Mouse (Mus musculus): Measurements from ENCODE around the gene Smarca4. TPM values are rescaled to one million over a fixed set of nuclear protein-coding genes. Genes with fewer than 3 reads are reported as not detected.

Smarca4 gene
- total RNA-seq, 4 experiments from 2014 or later, result 96.5 to 108 (median 103) TPM

DNA sequence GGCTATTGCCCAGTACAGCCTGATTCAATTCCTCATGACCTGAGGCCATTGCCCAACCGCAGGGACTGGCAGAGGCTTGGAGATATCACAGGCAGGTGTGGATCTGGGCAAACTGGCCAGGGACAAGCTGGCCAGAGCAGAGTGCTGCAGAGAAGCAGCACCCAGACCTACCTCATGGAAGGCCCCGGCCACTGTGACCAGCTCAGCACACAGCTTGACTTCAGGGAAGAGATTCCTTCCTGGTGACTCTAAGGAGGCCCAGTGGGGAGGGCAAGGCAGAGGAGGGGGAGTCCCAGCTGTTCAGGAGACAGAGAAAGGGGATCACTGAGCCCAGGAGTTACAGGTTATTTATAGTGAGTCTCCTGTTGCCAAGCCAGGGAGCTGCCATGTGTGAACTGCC, 105.1 kb downstream of the Smarca4 start:
- DNase-seq (ENCODE audit: low spot score in 2 of 2), result no peak

DNA sequence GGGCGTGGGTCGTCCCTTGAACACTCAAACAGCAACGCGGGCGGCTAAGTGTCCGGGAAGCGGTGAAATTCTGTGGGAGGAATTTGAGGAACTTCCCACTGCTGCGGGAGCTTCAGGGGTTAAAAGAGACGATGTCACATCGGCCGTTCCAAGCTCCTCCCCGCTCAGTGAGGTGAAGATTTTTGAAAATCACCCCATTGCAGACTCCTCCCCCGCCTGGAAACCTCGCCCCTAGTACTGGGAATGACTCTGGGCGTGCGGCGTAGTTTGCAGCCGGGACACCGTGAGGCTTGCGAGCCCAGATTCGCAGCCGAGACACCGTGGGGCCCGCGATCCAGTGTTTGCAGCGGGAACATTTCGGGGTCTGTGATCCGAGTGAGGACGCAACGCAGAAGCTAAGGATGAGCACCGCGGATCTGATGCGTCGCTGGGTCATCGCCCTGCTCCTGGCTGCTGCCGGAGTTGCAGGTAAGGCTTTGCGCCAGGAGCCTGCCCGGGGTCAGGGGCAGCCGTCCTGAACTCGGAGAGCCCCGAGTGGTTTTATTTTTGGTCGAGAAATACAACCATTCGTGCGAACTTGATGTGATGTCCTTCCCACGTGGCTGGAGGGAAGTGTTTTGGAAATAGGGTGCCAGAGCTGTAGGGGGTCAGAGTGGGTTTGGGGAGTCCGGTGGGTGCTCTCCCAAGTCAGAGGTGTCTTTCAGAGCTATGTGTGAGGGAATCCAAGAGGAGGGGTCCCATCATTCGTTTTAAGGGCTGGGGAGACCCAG, 107.6 kb downstream of the Smarca4 start, which contains the start of gene Ldlr:
Ldlr (plus strand) TSS at position 107 of the 770 bp plus-strand sequence.
- peak; percentile 72 to 73 for DNase-seq (ENCODE audit: low spot score in 2 of 2)

DNA sequence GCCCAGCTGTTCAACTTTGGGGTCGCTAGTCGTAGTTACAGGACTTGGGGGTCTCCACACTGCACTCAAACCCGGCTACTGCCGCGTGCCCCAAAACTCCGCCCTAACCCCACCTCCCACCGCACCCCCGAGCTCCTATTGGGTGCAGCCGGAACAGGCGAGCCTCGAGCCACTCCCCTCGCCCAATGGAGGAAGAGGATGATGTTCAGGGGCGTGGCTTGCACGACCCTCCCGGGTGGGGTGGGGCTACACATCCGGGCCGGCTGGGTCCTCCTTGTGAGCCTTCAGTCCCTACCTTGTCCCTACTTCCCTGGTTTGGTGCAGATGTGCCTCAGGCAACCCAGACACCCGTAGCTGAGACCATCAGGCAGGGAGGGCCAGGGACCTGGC, 108.2 kb downstream of the Smarca4 start:
- peak; percentile 85 to 90 for DNase-seq (ENCODE audit: low spot score in 2 of 2)

DNA sequence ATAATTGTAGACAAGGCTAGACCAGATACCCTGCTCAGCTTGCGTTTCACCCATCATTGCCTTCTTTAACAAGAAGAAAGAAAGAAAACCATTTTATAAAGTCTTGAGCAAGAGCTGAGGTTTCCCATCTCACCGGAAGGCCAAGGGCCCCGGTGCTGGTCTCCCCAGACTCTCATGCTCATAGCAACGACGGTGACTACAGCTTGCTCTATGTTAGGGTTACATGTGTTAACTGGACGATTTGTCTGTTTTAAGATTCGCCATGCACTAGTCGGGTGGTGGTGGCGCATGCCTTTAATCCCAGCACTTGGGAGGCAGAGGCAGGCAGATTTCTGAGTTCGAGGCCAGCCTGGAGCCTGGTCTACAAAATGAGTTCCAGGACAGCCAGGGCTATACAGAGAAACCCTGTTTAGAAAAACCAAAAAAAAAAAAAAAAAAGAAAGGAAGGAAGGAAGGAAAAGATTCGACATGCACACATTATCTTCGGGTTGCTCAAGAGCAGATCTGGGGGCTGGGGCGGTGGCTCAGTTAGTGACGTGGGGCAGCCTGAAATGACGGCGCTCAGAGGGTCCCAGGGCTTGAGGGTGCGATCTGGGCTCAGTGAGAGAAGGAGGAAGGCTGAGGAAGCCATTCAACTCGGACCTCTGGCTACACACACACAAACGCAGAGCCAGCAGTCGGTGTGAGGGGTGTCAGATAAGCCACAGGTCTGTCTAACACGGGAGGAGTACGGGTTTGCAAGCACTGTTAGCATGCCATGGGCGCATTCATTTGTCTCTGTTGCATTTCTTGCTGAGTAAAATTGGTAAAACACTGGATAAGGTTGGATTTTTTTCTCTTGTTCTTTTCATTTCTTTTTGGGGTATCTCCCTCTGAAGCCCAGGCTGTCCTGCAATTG, 109.5 kb downstream of the Smarca4 start:
- no peak for DNase-seq (ENCODE audit: low spot score in 2 of 2)

DNA sequence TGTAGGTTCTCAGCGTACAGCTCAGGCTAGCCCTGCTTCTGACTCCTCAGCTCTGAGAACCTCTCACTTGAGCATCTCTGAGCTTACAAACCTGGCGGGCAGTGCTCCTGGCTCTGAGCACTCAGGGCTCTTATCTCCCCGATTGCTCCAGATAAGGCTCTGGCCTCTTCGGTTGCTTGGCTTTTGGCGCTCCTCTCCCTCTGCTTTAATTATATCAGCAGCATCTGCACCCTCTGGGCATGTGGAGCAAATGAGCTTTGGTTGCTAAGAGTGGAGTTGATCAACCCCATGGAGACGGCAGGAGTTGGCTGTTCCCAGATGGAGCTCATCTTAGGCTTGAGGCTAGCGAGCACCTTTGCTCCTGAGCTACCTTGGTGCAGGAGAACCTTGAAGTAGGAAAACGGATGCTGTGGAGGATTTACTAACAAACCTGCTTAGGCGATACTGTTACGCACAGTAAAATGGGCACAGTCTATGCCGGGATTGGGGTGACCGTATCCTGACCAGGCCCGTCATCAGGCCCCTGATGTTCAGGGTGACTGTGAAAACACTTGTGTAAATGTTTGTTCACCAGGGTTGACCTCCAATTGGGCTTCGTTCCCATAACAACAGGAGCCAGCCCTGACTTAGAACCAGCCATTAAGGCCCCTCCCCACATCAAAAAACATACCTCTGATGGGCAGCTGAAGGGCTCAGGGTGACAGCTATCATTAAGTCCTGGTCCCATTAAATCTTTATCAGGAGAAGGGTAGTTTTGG, 110.4 kb downstream of the Smarca4 start:
- DNase-seq (ENCODE audit: low spot score in 2 of 2), result peak in 1 of 2 experiments; percentile 37

DNA sequence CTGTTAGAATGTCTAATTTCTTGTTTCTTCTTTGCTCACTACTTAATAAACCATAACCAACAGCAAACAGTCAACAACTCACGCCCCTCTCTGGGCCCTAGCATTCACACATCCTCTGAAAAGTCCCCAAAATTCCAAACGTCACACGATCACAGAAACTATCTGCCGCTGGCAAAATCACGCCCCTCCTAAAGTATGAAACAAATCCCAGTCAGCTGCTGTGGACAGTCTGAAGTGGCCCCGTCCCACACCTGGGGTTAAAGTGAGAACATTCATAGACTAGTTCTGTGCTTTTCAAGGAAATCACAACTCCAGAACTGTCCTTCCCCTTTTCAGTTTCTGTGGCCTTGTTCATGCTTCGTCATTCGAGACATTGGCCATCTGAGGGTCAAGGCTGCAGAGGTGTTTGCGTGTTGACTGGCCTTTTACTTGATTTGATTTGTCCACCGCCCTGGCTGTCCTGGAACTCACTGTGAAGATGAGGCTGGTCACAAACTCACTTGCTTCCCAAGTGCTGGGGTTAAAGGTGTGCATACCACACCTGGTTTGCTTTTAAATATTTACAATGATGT, 112.4 kb downstream of the Smarca4 start:
- DNase-seq (ENCODE audit: low spot score in 2 of 2), result no peak

DNA sequence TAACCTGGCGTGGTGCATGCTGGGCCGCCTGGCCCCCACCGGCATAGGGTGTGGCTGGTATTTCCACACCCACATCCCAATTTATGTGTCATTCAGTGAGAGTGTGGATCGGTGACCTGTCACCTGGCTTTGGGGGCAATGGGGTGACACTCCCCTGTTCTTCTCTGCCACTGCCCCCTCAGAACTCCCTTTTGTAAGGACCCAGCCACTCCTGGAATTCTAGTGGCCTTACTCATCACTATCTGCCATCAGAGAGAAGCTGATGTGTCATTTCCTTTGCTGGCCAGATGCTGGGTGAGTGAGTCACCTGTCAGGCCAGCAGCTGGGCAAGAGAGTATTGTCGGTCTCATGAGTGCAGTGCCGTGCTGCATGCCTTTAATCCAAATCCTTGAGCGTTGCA, 113.3 kb downstream of the Smarca4 start:
- no peak for DNase-seq (ENCODE audit: low spot score in 2 of 2)

DNA sequence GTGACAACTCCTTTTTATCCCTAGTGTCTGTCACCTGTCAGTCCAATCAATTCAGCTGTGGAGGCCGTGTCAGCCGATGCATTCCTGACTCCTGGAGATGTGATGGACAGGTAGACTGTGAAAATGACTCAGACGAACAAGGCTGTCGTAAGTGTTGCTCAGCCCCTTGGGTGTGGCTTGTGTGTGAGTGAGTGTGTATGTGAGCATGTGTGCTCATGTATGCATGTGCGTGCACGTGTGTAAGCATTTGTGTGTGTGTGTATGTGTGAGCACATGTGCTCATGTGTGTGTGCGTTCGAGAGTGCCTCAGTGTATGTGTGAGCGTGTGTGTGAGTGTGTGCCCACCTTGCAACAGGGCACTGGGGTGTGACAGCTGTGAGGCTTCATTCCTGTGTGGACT, 116.3 kb downstream of the Smarca4 start:
- no peak for DNase-seq (ENCODE audit: low spot score in 2 of 2)

DNA sequence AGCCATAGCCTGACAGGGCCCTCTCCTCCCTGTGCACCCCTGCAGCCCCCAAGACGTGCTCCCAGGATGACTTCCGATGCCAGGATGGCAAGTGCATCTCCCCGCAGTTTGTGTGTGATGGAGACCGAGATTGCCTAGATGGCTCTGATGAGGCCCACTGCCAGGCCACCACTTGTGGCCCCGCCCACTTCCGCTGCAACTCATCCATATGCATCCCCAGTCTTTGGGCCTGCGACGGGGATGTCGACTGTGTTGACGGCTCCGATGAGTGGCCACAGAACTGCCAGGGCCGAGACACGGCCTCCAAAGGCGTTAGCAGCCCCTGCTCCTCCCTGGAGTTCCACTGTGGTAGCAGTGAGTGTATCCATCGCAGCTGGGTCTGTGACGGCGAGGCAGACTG, 117.5 kb downstream of the Smarca4 start:
- no peak for DNase-seq (ENCODE audit: low spot score in 2 of 2)

DNA sequence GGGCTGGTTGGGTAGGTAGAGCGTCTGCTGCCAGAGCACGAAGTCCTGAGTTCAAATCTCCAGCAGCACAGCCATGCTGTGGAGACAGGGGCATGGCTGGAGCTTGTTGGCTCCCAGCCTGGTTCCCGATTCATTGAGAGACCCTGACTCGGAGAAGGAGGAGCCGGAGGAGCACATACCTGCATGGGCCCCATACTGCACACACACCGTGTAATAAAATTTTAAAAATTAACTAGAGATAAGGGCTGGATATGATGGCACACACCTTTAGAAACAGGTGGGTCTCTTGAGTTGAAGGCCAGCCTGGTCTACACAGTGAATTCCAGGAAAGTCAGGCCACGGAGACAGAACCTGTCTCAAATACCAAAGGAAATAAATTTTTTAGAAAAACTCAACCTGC, 118.0 kb downstream of the Smarca4 start:
- no peak for DNase-seq (ENCODE audit: low spot score in 2 of 2)

DNA sequence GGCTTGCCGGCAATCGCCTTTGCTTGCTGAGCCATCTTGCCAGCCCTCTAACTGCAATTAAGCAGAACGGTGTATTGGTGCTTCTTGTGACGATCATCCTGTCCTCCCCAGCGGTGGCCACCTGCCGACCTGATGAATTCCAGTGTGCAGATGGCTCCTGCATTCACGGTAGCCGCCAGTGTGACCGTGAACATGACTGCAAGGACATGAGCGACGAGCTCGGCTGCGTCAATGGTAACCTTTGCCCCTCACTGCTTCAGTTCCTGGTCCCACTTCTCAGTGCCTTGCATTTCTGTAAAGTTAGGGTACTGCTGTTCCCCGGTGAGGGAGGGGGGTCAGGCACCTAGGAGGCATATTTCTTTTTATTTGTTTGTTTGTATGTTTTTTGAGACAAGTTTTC, 119.2 kb downstream of the Smarca4 start:
- DNase-seq (ENCODE audit: low spot score in 2 of 2), result no peak

DNA sequence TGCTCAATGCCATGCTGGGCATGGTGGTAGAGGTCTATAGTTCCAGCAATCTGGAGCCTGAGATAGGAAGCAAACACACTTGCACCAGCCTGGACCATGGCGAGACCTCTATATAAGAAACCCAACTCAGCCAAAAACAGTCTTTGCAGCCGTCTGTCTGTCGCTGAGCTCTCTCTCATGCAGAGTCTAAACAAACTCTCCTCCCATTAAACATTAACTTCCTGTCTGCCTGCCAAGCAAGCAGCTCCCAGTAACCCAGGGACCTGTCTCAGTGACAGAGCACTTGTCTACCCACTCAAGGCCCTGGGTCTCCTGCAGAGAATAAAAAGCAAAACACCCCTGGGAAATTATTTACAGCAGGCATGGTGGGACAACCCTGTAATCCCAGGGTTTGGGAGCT, 120.6 kb downstream of the Smarca4 start:
- DNase-seq (ENCODE audit: low spot score in 2 of 2), result no peak

DNA sequence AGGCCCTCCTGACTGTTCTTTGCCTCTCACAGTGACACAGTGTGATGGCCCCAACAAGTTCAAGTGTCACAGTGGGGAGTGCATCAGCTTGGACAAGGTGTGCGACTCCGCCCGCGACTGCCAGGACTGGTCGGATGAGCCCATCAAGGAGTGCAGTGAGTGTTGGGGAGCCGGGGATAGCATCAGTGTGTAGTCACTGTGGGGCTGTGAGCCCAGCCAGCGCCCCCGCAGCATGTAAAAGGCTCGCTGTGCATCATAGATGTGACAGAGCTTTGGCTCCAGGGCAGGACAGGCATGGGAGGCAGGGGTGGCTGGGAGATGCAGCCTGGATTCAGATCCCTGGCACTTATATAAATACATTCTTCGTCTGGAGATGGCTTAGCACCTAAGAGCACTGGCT, 121.2 kb downstream of the Smarca4 start:
- no peak for DNase-seq (ENCODE audit: low spot score in 2 of 2)

DNA sequence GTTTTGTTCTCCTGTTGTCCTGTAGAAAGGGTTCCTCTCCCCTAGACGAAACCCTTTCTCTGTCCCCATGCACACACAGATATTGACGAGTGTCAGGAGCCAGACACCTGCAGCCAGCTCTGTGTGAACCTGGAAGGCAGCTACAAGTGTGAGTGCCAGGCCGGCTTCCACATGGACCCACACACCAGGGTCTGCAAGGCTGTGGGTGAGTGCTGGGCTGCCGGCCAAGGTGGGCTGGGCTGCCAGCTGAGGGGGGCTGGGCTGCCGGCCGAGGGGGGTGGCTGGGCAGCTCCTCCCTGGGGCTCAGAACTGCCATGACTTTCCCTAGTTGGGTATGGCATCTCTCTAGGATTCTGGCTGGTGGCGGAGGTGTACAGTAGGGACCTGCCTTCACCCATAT, 122.8 kb downstream of the Smarca4 start:
- DNase-seq (ENCODE audit: low spot score in 2 of 2), result no peak

DNA sequence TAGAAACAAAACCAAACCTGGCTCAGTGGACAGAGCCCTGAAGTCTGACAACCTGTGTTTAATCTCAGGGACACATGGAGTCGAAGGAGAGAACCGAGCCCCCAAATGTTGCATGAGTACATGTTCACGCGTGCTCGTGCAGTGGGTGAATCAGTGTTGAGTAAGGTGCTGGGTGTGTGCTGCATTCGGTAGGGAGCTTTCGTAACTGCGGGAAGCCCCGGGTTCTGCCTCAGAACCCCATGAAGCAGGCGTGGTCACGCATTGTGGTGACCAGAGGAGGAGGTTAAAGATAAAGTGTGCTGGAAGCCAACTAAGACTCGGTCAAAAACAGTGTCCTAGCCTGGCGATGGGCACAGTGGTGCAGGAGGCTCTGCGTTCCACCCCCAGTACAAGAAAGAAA, 124.5 kb downstream of the Smarca4 start:
- no peak for DNase-seq (ENCODE audit: low spot score in 2 of 2)

DNA sequence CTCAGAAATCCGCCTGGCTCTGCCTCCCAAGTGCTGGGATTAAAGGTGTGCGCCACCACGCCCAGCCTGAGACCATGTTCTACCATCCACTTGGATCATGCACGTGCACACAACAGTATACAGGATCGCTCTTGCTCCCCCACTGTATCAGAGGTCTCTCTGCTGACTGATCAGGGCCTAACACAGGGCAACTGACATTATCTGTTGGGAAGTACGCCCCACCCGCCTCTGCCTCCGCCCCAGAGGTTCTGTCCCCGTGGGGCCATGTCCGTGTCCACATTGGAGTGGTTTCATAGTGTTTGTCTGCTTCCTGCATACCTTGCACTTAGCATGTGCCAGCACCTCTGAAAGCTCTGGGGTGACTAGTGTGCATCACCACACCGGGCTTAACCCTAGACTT, 125.5 kb downstream of the Smarca4 start:
- no peak for DNase-seq (ENCODE audit: low spot score in 2 of 2)

DNA sequence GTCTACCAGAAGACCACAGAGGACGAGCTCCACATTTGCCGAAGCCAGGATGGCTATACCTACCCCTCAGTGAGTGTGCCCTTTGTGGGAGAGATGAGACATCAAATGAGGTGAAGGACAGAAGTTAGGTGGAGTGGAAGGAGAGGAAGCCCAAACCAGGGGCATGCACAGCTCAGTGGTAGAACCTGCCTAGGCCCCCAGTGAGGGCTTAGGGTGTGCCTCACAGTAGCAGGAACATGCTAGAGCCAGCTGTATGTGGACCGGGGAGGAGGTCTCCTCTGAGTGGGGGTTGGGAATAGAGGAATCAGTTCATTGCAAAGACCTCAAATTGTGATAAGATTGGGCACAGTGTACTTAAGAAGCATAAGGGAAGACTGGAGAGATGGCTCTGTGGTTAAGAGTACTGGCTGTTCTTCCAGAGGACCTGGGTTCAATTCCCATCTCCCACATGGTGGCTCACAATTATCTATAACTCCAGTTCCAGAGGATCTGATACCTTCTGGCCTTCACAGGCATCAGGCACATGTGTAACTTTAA, 131.3 kb downstream of the Smarca4 start:
- DNase-seq (ENCODE audit: low spot score in 2 of 2), result no peak

DNA sequence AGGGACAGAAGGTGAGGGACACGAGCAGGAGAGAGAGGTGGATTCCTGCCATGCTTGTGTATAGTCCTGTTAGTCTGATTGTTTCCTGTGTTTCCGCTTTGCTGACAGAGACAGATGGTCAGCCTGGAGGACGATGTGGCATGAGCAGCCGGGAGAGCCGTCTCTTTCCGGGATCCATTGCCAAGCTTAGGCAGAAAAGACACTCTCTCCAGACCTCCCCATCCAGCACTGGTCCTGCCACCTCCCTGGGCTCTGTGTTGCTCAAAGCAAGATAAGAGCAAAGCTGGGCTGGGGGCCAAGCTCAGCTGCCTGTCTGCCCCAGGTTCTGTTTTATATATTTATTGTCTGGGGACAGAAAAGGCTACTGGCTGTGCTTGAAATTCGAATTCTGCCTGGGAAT, 132.1 kb downstream of the Smarca4 start:
- DNase-seq (ENCODE audit: low spot score in 2 of 2), result peak in 1 of 2 experiments; percentile 32

DNA sequence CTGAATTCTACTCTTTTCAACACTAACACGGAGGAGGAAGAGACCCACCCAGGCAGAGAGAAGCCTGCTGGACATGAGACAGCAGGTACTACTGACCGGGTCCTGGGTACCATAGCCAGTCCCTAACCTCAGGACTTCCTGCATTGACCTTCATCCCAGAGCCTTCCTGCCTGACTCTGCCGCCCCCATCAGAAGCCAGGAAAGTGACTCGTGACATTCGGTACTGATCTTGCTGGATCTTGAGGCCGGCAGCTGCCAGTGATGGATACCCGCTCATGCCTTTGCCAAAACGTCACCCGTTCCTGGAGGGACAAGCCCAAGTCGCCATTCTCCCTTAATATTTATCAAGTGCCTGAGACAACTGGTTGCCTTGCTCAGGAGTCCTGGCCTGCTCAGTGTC, 132.5 kb downstream of the Smarca4 start:
- no peak for DNase-seq (ENCODE audit: low spot score in 2 of 2)

DNA sequence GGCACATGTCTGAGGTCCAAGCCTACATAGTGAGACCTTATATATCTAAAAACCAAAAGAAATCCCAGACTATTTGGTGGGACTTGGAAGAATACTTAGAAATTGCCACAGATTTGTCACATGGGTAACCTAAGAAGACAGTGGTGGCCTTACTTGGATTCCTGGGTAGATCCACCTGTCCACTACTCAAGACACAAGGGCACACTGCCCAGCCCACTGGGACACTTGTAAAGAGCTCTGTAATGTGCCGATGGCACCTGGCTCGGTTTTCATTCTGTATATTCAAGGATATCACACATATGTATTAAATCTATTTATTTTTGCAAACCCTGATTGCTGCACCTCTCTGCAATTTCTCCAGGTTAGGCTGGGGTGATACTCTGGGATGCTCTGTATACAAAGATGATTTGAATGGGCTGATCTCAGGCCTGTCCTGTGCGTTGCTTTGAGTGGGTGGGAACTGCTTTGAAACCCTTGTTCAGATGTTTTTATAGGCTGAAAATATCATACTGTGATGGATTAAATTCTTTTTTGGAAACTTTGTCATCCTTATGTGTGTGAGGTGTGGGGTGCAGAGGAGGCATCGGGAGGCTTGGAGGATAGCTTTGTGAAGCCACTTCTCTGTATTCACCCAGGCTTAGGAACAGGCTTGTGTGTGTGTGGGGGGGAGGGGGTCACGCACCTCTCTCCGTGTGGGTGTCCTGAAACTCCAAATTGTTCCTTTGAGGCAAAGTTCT, 133.6 kb downstream of the Smarca4 start:
- no peak for DNase-seq (ENCODE audit: low spot score in 2 of 2)

DNA sequence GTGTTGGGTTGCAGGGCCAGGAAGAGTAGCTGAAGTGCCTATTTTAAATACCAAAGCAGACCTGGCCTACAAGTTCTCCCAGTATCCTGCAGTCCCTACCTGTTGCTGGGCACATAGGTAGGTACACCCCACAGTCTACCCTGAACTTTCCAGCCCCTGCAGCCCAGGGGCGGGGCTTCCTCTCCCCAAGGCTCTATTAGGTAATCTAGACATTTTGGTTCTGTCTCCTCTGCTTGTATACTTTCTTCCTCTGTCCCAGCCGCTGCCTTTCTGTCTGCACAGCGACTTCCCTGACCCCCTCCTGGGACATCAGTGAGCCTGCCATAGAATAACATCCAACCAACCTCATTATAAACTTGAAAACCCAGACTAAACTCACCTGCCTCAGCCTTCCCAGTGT, 134.4 kb downstream of the Smarca4 start:
- no peak for DNase-seq (ENCODE audit: low spot score in 2 of 2)

Data from layer of hippocampus, adult 8-10 months (tissue).